Comparison of ENCODE assay signal across 8 mouse cellular contexts in the genomic region with DNA sequence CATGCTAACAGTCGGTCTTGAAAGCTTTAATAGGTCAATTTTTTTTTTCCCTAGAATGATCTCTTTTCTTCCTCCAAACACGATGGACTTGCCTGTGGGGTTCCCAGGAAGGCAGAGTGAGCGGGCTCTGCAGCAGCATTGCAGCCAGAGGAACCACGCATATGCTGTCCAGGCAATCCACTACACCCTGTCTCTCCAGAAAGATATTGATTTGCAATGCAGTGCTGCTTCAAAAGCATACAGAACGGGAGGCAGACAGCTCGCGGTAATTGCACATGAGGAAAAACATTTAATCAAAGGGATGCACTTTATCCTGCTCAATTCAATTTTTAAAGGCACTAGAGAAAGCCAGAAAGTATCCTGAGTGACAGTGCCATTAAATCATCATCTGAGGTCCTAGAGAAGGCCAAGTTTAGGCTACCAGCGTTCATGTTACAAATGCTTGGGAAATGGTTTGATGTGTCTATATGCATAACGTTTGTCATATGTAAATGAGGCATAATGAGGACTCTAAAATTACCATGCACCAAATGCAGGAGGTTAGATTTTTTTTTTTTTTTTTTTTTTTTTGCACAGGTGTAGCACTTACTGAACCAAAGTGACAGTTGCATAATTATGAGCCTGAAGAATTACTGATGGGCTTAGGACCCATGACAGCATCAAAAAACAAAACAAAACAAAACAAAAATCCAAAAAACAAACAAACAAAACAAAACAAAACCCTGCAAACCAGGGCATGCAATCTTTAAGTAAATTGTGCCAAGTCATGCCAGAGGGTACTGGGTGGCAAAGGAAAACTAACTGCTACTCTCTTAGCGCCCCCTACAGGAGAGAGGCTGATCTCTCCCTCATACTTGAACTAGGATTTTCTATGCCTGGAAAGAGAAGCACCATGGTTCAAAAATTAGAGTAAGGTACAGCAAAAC.
DNase-seq lines count a peak whose midpoint lies in the region; ATAC-seq and TF ChIP-seq lines count a peak whose summit lies in the region.

No protein-coding gene starts in this region.

- ATAC-seq in forebrain, postnatal 0 days, result peak; percentile 83
- peak; percentile 80 for ATAC-seq in hindbrain, embryonic 14.5 days (ENCODE audit: low FRiP score)
- ATAC-seq in midbrain, embryonic 11.5 days (ENCODE audit: low FRiP score), result peak; percentile 74

- peak overlapping the region; percentile 53 for H3K9ac ChIP-seq in forebrain, postnatal 0 days
- peak overlapping the region; percentile 52 for H3K9ac ChIP-seq in hindbrain, embryonic 14.5 days
- no peak overlapping the region for H3K9ac ChIP-seq in midbrain, embryonic 11.5 days (ENCODE audit: low read length)

- H3K27me3 ChIP-seq in forebrain, postnatal 0 days (ENCODE audit: insufficient read depth, low read length), result no peaks in the 10 kb centered on the region
- H3K27me3 ChIP-seq in hindbrain, embryonic 14.5 days (ENCODE audit: control insufficient read depth, insufficient read depth, low read length), result no peaks in the 10 kb centered on the region
- no peaks in the 10 kb centered on the region for H3K27me3 ChIP-seq in midbrain, embryonic 11.5 days (ENCODE audit: control insufficient read depth, insufficient read depth, low read length)

- H3K36me3 ChIP-seq in forebrain, postnatal 0 days (ENCODE audit: insufficient read depth), result no peaks in the 10 kb centered on the region
- no peaks in the 10 kb centered on the region for H3K36me3 ChIP-seq in hindbrain, embryonic 14.5 days (replicated peaks; ENCODE audit: control insufficient read depth, insufficient read depth)
- H3K36me3 ChIP-seq in midbrain, embryonic 11.5 days (ENCODE audit: control insufficient read depth, insufficient read depth, low read length), result no peaks in the 10 kb centered on the region

- peak; percentile 34 for DNase-seq in thymus, postnatal 0 days (ENCODE audit: low spot score)
- no peak for DNase-seq in thymus, postnatal 25 days
- DNase-seq in cerebellum, adult 18-20 months, result peak; percentile 37 to 56
- peak; percentile 89 for DNase-seq in forebrain, postnatal 0 days
- DNase-seq in hindbrain, embryonic 14.5 days (ENCODE audit: low spot score), result peak; percentile 87
- peak; percentile 80 to 87 for DNase-seq in left cerebral cortex, adult 18-20 months (ENCODE audit: low spot score in 2 of 2)
- DNase-seq in midbrain, embryonic 11.5 days (ENCODE audit: low spot score, missing footprints), result peak; percentile 87
- peak; percentile 7 to 11 for DNase-seq in spleen, postnatal 36 days (ENCODE audit: low spot score in 2 of 2)

- no peaks in the 10 kb centered on the region for H3K4me1 ChIP-seq in forebrain, postnatal 0 days (ENCODE audit: insufficient read depth)
- peaks cover 16% of the 10 kb centered on the region; the same call in 1 of the 2 replicates for H3K4me1 ChIP-seq in hindbrain, embryonic 14.5 days (replicated peaks; ENCODE audit: control insufficient read depth, insufficient read depth, low read length)
- H3K4me1 ChIP-seq in midbrain, embryonic 11.5 days (ENCODE audit: control insufficient read depth, insufficient read depth, low read length), result peaks cover 13% of the 10 kb centered on the region; the same call in 1 of the 2 replicates

- WGBS in forebrain, postnatal 0 days, result 10% methylated on average over 10 of the region's 10 CpGs
- WGBS in hindbrain, embryonic 14.5 days, result 11% methylated on average over 10 of the region's 10 CpGs
- WGBS in midbrain, embryonic 11.5 days, result 44% methylated on average over 10 of the region's 10 CpGs

- H3K9me3 ChIP-seq in forebrain, postnatal 0 days (ENCODE audit: low read length), result no peaks in the 10 kb centered on the region
- H3K9me3 ChIP-seq in hindbrain, embryonic 14.5 days (ENCODE audit: control insufficient read depth, low read length), result no peaks in the 10 kb centered on the region
- no peaks in the 10 kb centered on the region for H3K9me3 ChIP-seq in midbrain, embryonic 11.5 days (ENCODE audit: control insufficient read depth, low read length)

- H3K4me2 ChIP-seq in forebrain, postnatal 0 days (ENCODE audit: low read depth), result peak overlapping the region; percentile 49
- peak overlapping the region; percentile 49 for H3K4me2 ChIP-seq in hindbrain, embryonic 14.5 days (replicated peaks)
- no peak overlapping the region for H3K4me2 ChIP-seq in midbrain, embryonic 11.5 days

- peak; percentile 82 for TF ChIP-seq CTCF in forebrain, postnatal 0 days (IDR thresholded peaks at IDR 0.05; ENCODE audit: low read depth)

- peak overlapping the region; percentile 68 for H3K27ac ChIP-seq in forebrain, postnatal 0 days (ENCODE audit: low read depth, low read length)
- peak overlapping the region; percentile 76 for H3K27ac ChIP-seq in hindbrain, embryonic 14.5 days
- no peak overlapping the region for H3K27ac ChIP-seq in midbrain, embryonic 11.5 days (ENCODE audit: low read depth, low read length)

- peak overlapping the region; percentile 35 for H3K4me3 ChIP-seq in forebrain, postnatal 0 days (ENCODE audit: low read depth, low read length)
- H3K4me3 ChIP-seq in hindbrain, embryonic 14.5 days (replicated peaks; ENCODE audit: low read length), result peak overlapping the region; percentile 26
- no peak overlapping the region for H3K4me3 ChIP-seq in midbrain, embryonic 11.5 days (ENCODE audit: low read depth, low read length)
